Mouse (Mus musculus) liver, embryonic 14.5 days (tissue): ENCODE results near the gene Prps1. TPM values are rescaled to one million over a fixed set of nuclear protein-coding genes. Genes with fewer than 3 reads are reported as not detected.

Source experiments
- ATAC-seq: fragments of 200-750 bp; cut with Nextera tagmentation; 2 replicates; pipeline ENCODE4 v1.8.0; 2017; ENCODE audit warnings: moderate number of reproducible peaks, mild to moderate bottlenecking, moderate library complexity; ENCODE audit not compliant: insufficient read depth
- DNase-seq, 3 experiments: peaks; one replicate each; pipeline ENCODE4 v3.0.0-alpha.2; 2012 to 2013; ENCODE audit warnings: low read depth in 3 of 3, low spot score in 3 of 3
- H3K27ac ChIP-seq: fragments of 300-500 bp; sonication (generic); 2 replicates; pipeline ENCODE4 v1.5.1; 2014; ENCODE audit warnings: moderate library complexity, mild to moderate bottlenecking, control low read depth, inconsistent platforms
- H3K27me3 ChIP-seq: fragments of 300-500 bp; sonication (generic); 2 replicates; pipeline ENCODE4 v1.6.1; 2014; ENCODE audit warnings: mild to moderate bottlenecking, low read length, moderate library complexity; ENCODE audit not compliant: control insufficient read depth, insufficient read depth
- H3K36me3 ChIP-seq: fragments of 300-500 bp; sonication (generic); replicated peaks from 2 replicates; pipeline ENCODE4 v1.6.1; 2014; ENCODE audit warnings: low read depth; ENCODE audit not compliant: control insufficient read depth, insufficient read depth
- H3K4me1 ChIP-seq, 2 experiments: fragments of 200-500 bp in 1 of 2; fragments of 300-500 bp in 1 of 2; sonication (generic) in 1 of 2; replicated peaks; 2 replicates each; pipeline ENCODE4 v1.6.1; 2012 to 2014; ENCODE audit warnings: antibody characterized with exemption in 1 of 2, inconsistent platforms in 1 of 2, low read length in 1 of 2; ENCODE audit not compliant: control insufficient read depth in 2 of 2, insufficient read depth in 2 of 2
- H3K4me2 ChIP-seq: fragments of 300-500 bp; sonication (generic); 2 replicates; pipeline ENCODE4 v1.6.1; 2014; ENCODE audit warnings: low read depth, mild to moderate bottlenecking, control low read depth, moderate library complexity
- H3K4me3 ChIP-seq, 2 experiments: fragments of 200-500 bp in 1 of 2; fragments of 300-500 bp in 1 of 2; sonication (generic) in 1 of 2; 2 replicates each; pipeline ENCODE4 v1.5.1; 2012 to 2014; ENCODE audit warnings: low read depth in 2 of 2, low read length in 2 of 2, mild to moderate bottlenecking in 2 of 2, control low read depth in 1 of 2, inconsistent platforms in 1 of 2, moderate library complexity in 1 of 2; ENCODE audit not compliant: insufficient read depth in 1 of 2
- H3K9ac ChIP-seq: fragments of 300-500 bp; sonication (generic); replicated peaks from 2 replicates; pipeline ENCODE4 v1.6.1; 2014; ENCODE audit warnings: mild to moderate bottlenecking, control low read depth, moderate library complexity
- H3K9me3 ChIP-seq: fragments of 300-500 bp; sonication (generic); 2 replicates; pipeline ENCODE4 v1.6.1; 2016; ENCODE audit warnings: low read length, mixed read lengths; ENCODE audit not compliant: control insufficient read depth
- CTCF ChIP-seq: IDR thresholded peaks from 2 replicates; pipeline ENCODE4 v1.5.1; 2016; ENCODE audit warnings: antibody characterized with exemption, low read depth, control low read depth
- EP300 ChIP-seq: IDR thresholded peaks from 2 replicates; pipeline ENCODE4 v1.6.1; 2016; ENCODE audit warnings: antibody characterized with exemption, low read depth
- WGBS: fragments of 180-500 bp; shearing (Covaris S2); extraction: QIAGEN DNeasy Blood & Tissue Kit; methylation state at CpG from one replicate; pipeline ENCODE4 v1.1.7; 2014; ENCODE audit not compliant: insufficient replicate concordance; 5-methylcytosine and 5-hydroxymethylcytosine counted together
- polyA plus RNA-seq, 2 experiments: library from polyadenylated mRNA; depleted of rRNA in 1 of 2; stranded (reverse) in 1 of 2; unstranded in 1 of 2; fragments of >200 nt; fragmentation: Nextera tagmentation in 1 of 2; extraction: Ambion mirVana in 1 of 2; gene quantifications; 2 replicates each; pipeline versions ENCODE4 v1.2.1 to v1.2.3; 2012 to 2014

Gene Prps1
- polyA plus RNA-seq, 2 experiments = 16.8 to 35.5 TPM

- no peak overlapping the region for H3K9ac ChIP-seq
- H3K27me3 ChIP-seq = no peaks in the 10 kb centered on the region
- no peaks in the 10 kb centered on the region for H3K36me3 ChIP-seq
- H3K4me3 ChIP-seq = no peak overlapping the region
- H3K4me2 ChIP-seq = no peak overlapping the region
- H3K9me3 ChIP-seq = no peaks in the 10 kb centered on the region
- H3K4me1 ChIP-seq = no peaks in the 10 kb centered on the region
- WGBS = 65% methylated on average over 5 of the region's 5 CpGs
- H3K27ac ChIP-seq = no peak overlapping the region
- TF ChIP-seq CTCF (no peak), EP300 (no peak)
- DNase-seq = no peak
- ATAC-seq = no peak
Observed at GRCm38 (mm10) chrX:140429985-140430384, 26.4 kb upstream of the Prps1 start.

DNA sequence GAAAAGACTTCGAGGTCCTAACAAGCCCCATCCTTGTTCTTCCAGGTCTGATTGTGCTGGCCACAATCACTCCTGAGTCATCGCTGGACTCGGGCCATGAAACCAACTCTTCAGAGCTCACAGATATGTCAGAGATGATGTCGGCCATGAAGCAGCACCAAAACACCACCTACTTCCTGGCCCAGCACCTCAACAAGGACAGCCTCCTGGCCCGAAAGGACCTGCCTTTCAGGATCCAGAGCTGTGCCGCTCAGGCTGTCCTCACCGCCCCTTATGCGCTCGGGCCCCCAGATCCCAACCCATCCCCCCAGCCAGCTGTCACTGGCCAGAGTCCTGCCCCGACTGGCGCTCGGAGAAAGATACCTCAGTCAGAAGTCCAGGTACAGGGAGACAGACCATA is 25.9 kb upstream of the Prps1 start:
- Histone ChIP-seq H3K36me3 (no peaks in the 10 kb centered on the region), H3K27me3 (no peaks in the 10 kb centered on the region), H3K4me1 (no peaks in the 10 kb centered on the region), H3K4me3 (no peak overlapping the region), H3K27ac (no peak overlapping the region), H3K4me2 (no peak overlapping the region), H3K9me3 (no peaks in the 10 kb centered on the region), H3K9ac (no peak overlapping the region)
- WGBS = 79% methylated on average over 12 of the region's 12 CpGs
- ATAC-seq (no peak), DNase-seq (no peak)
- TF ChIP-seq EP300 = no peak
- no peak for TF ChIP-seq CTCF

DNA sequence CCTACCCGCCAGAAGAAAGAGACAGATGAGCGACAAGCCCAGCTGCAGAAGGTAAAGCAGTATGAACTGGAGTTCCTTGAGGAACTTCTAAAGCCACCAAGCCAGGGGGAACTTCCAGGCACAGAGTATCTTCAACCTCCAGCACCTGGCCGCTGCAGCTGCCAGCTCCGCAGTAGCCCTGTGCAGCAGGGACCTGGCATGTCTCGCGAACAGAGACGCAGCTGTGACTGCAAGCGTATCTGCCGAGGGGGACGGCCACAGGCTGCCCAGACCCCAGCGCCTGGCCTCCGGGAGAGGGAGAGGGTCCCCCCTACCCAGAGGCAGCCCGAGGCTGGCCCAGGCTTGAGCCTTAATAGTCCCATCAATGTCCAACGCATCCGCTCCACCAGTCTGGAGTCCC is 24.4 kb upstream of the Prps1 start:
- whole genome bisulfite sequencing = 68% methylated on average over 15 of the region's 15 CpGs
- Histone ChIP-seq H3K27me3 (no peaks in the 10 kb centered on the region), H3K9ac (no peak overlapping the region), H3K4me2 (no peak overlapping the region), H3K4me1 (no peaks in the 10 kb centered on the region), H3K9me3 (no peaks in the 10 kb centered on the region), H3K4me3 (no peak overlapping the region), H3K27ac (no peak overlapping the region), H3K36me3 (no peaks in the 10 kb centered on the region)
- DNase-seq = no peak
- no peak for TF ChIP-seq EP300
- no peak for ATAC-seq

DNA sequence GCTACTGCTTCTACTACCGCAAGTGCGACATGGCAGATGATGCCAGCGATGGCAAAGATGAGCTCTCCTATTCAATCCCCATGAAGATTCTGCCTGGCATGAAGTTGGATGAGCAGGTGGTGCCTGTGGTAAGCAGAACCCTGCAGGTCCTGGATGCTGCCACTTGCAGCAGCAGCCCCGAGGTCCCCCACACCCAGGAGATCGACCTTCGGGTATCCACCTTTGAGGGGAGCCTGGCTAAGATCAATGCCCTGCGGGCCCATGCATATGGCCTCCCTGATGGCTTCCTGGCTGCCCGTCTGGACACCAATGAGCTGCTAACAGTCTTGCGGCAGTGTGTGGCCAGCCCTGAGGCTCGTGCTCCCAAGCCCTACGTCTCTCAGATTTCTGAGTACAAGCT is 23.6 kb upstream of the Prps1 start:
- Histone ChIP-seq H3K4me1 (no peaks in the 10 kb centered on the region), H3K9me3 (no peaks in the 10 kb centered on the region), H3K27ac (no peak overlapping the region), H3K27me3 (no peaks in the 10 kb centered on the region), H3K4me2 (no peak overlapping the region), H3K36me3 (no peaks in the 10 kb centered on the region), H3K9ac (no peak overlapping the region), H3K4me3 (no peak overlapping the region)
- no peak for TF ChIP-seq EP300
- TF ChIP-seq CTCF = no peak
- WGBS = 72% methylated on average over 11 of the region's 11 CpGs
- ATAC-seq = no peak
- no peak for DNase-seq

GRCm38 (mm10) chrX:140437906-140438305 is 18.5 kb upstream of the Prps1 start:
- H3K9me3 ChIP-seq = no peaks in the 10 kb centered on the region
- H3K27me3 ChIP-seq = no peaks in the 10 kb centered on the region
- H3K4me2 ChIP-seq = no peak overlapping the region
- ATAC-seq = no peak
- no peak overlapping the region for H3K27ac ChIP-seq
- H3K4me3 ChIP-seq = no peak overlapping the region
- TF ChIP-seq EP300 (no peak), CTCF (no peak)
- no peaks in the 10 kb centered on the region for H3K4me1 ChIP-seq
- DNase-seq = no peak
- no peaks in the 10 kb centered on the region for H3K36me3 ChIP-seq
- no peak overlapping the region for H3K9ac ChIP-seq

DNA sequence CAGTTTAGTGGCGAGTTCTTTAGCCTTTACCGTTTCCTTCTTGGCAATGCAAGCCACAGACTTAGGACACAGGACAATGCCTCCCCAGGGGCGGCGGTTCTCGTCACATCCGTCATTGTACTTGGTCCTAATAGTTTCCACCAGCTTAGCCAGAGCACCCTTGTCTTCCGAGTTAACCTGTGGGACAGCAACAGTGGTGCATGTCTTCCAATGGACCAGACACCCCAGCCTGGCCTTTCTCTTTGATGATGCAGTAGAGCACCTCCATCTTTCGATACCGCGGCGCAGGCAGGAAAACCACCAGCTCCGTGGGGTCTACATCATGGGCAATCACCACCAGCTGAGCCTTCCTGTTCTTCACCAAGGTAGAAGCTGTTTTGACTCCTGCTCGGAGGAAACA is 10.9 kb upstream of the Prps1 start:
- ATAC-seq (no peak), DNase-seq (no peak)
- no peak overlapping the region for H3K4me2 ChIP-seq
- no peaks in the 10 kb centered on the region for H3K27me3 ChIP-seq
- H3K4me1 ChIP-seq = no peaks in the 10 kb centered on the region
- H3K9ac ChIP-seq = no peak overlapping the region
- H3K27ac ChIP-seq = no peak overlapping the region
- H3K36me3 ChIP-seq = no peaks in the 10 kb centered on the region
- no peak overlapping the region for H3K4me3 ChIP-seq
- H3K9me3 ChIP-seq = no peaks in the 10 kb centered on the region
- TF ChIP-seq EP300 (no peak), CTCF (no peak)
- WGBS = 55% methylated on average over 13 of the region's 13 CpGs
